Mouse (Mus musculus): Measurements from ENCODE around the gene Mdc1. TPM values are rescaled to one million over a fixed set of nuclear protein-coding genes. Genes with fewer than 3 reads are reported as not detected.
A peak's percentile ranks its signal among the peaks of the same experiment; 100 is the strongest.

Mdc1 gene
- polyA plus RNA-seq, 1 experiment from 2014 or later = 9.0 TPM

DNA sequence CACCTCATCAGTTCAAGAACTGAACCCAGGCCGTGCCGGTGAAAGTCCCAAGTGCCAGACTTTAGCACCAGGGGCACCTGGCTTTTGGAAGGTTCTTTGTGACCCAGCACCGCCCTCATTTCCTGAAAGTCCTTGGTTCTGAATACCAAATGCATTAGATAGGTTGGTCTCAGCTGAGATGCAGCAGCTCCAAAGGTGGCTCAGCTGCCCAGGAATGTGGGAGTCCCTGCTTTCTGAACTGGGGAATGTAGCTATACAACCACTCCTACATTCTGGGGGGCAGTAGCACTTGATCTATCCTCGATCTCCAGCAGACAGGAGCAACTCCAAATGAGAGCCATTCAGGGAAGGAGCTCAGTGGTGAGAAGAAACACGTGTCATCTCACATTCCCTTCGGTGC, 28.6 kb upstream of the Mdc1 start:
- Histone ChIP-seq H3K9me3 (no peaks in the 10 kb centered on the region), H3K36me3 (replicated peaks) (no peaks in the 10 kb centered on the region), H3K27ac (no peak overlapping the region), H3K4me3 (no peak overlapping the region), H3K27me3 (replicated peaks) (no peaks in the 10 kb centered on the region), H3K4me2 (no peak overlapping the region), H3K4me1 (no peaks in the 10 kb centered on the region), H3K9ac (no peak overlapping the region)
- ATAC-seq (replicated peaks) = no peak
- 72% methylated on average over 6 of the region's 6 CpGs for WGBS

DNA sequence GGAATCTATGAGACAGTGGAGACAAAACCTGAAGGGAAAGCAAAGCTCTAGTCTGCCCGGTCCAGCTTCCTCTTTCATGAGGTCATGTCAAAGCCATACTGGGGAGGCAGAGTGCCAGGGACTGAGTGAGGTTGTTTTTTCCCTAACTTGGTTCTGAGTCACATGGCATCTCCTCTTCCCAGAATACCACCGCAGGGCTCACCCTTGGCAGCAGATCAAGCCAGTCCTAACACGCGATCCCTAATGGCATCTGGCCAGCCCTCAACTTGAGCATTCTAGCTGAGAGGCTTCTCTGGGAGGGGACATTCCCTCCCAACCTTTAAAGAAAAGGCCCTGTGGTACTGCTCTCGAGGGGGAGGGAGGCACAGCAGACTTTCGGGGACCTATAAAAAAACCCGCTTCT, 28.1 kb upstream of the Mdc1 start:
- H3K36me3 ChIP-seq (replicated peaks) = no peaks in the 10 kb centered on the region
- ATAC-seq (replicated peaks) = peak; percentile 60; the same call in 1 of the 2 replicates
- H3K4me1 ChIP-seq = no peaks in the 10 kb centered on the region
- 54% methylated on average over 7 of the region's 7 CpGs for WGBS
- H3K9me3 ChIP-seq = no peaks in the 10 kb centered on the region
- H3K9ac ChIP-seq = no peak overlapping the region
- H3K27me3 ChIP-seq (replicated peaks) = no peaks in the 10 kb centered on the region
- no peak overlapping the region for H3K27ac ChIP-seq
- no peak overlapping the region for H3K4me3 ChIP-seq
- H3K4me2 ChIP-seq = no peak overlapping the region

- no peak for ATAC-seq (replicated peaks)
- Histone ChIP-seq H3K9ac (no peak overlapping the region), H3K9me3 (no peaks in the 10 kb centered on the region)
Observed at GRCm38 (mm10) chr17:35813653-35814052, 27.7 kb upstream of the Mdc1 start.

DNA sequence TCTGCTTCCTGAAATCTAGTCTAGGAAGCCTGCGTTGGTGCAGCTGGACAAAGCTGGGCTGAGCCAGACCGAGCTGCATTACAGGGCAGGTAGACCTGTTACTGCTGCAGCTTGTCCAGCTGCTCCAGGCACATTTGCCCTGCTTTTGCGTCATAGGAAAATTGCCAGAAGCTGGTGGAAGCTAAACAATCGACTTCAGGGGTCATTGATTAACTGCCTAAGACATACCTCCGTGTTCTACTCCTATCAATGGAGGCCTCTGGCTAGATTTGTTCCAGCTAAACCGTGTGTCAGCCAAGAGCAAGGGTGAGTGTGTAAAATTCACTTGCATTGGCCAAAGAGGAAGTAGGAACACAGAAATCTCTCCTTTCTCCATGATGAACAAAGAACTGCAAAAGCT, 26.6 kb upstream of the Mdc1 start:
- no peak overlapping the region for H3K4me2 ChIP-seq
- 66% methylated on average over 6 of the region's 6 CpGs for WGBS
- no peak overlapping the region for H3K27ac ChIP-seq
- ATAC-seq (replicated peaks) = no peak
- H3K4me3 ChIP-seq = no peak overlapping the region
- peaks cover 5% of the 10 kb centered on the region; the same call in 1 of the 2 replicates for H3K27me3 ChIP-seq (replicated peaks)
- H3K9me3 ChIP-seq = no peaks in the 10 kb centered on the region
- H3K36me3 ChIP-seq (replicated peaks) = no peaks in the 10 kb centered on the region
- no peaks in the 10 kb centered on the region for H3K4me1 ChIP-seq
- H3K9ac ChIP-seq = no peak overlapping the region

More at GRCm38 (mm10) chr17:35813653-35814052, 27.7 kb upstream of the Mdc1 start:
- no peak overlapping the region for H3K27ac ChIP-seq
- H3K27me3 ChIP-seq (replicated peaks) = no peaks in the 10 kb centered on the region
- no peak overlapping the region for H3K4me2 ChIP-seq
- H3K4me3 ChIP-seq = no peak overlapping the region
- WGBS = 78% methylated on average over 7 of the region's 7 CpGs
- H3K36me3 ChIP-seq (replicated peaks) = no peaks in the 10 kb centered on the region
- H3K4me1 ChIP-seq = no peaks in the 10 kb centered on the region

- no peak for ATAC-seq (replicated peaks)
- Histone ChIP-seq H3K27me3 (replicated peaks) (peaks cover 9% of the 10 kb centered on the region; the same call in 1 of the 2 replicates), H3K27ac (no peak overlapping the region), H3K9ac (no peak overlapping the region), H3K4me1 (peaks cover 1% of the 10 kb centered on the region; the same call in 1 of the 2 replicates), H3K36me3 (replicated peaks) (no peaks in the 10 kb centered on the region), H3K4me2 (no peak overlapping the region), H3K4me3 (no peak overlapping the region), H3K9me3 (no peaks in the 10 kb centered on the region)
- WGBS = 64% methylated on average over 7 of the region's 7 CpGs
Observed at GRCm38 (mm10) chr17:35815836-35816235, 25.5 kb upstream of the Mdc1 start.

DNA sequence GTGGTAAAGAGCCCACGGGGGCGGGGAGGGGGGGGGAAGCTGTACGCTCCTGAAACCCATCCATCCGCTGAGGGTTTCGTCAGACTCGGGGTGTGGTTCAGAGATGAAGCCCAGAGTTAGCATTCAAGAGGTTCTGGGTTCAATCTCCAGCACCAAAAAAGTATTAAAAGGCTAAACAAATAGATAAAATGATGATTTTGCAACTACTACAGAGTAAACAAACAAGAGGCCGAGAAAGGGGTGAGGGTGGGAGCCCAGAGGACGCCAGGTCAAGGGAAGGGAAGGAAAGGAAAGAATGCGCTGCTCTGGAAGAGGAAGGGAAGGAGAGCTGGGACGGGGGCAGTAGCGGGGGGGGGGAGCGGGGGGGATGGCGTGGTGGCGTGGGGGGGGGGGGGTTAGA, 24.6 kb upstream of the Mdc1 start:
- no peak overlapping the region for H3K27ac ChIP-seq
- no peaks in the 10 kb centered on the region for H3K9me3 ChIP-seq
- no peak overlapping the region for H3K9ac ChIP-seq
- no peak overlapping the region for H3K4me3 ChIP-seq
- ATAC-seq (replicated peaks) = no peak
- no peaks in the 10 kb centered on the region for H3K36me3 ChIP-seq (replicated peaks)
- peaks cover 9% of the 10 kb centered on the region; the same call in 1 of the 2 replicates for H3K27me3 ChIP-seq (replicated peaks)
- WGBS = 32% methylated on average over 13 of the region's 14 CpGs
- peaks cover 10% of the 10 kb centered on the region for H3K4me1 ChIP-seq
- no peak overlapping the region for H3K4me2 ChIP-seq

DNA sequence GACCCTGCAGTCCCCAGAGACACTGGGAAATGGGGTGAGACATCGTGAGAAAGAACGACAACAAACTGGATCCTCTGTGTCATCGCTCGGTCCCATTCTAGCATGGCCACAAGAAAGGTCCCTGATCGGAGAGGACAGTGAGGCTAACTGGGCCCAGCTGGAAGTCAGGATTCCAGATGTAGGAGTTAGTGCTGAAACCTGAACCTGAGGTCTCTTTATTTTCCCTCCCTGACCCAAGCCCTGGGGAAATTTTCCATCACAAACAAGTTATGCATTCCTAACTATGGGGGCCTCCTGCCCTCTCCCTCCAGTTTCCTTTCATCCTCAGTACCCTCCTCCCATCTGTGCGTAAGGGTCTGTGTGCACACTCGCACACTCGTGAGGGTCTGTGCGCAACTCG, 24.1 kb upstream of the Mdc1 start:
- no peaks in the 10 kb centered on the region for H3K36me3 ChIP-seq (replicated peaks)
- peaks cover 9% of the 10 kb centered on the region; the same call in 1 of the 2 replicates for H3K27me3 ChIP-seq (replicated peaks)
- H3K4me1 ChIP-seq = peaks cover 15% of the 10 kb centered on the region
- no peak overlapping the region for H3K4me3 ChIP-seq
- no peaks in the 10 kb centered on the region for H3K9me3 ChIP-seq
- WGBS = 60% methylated on average over 10 of the region's 10 CpGs
- ATAC-seq (replicated peaks) = no peak
- H3K4me2 ChIP-seq = no peak overlapping the region
- H3K9ac ChIP-seq = no peak overlapping the region
- H3K27ac ChIP-seq = no peak overlapping the region

DNA sequence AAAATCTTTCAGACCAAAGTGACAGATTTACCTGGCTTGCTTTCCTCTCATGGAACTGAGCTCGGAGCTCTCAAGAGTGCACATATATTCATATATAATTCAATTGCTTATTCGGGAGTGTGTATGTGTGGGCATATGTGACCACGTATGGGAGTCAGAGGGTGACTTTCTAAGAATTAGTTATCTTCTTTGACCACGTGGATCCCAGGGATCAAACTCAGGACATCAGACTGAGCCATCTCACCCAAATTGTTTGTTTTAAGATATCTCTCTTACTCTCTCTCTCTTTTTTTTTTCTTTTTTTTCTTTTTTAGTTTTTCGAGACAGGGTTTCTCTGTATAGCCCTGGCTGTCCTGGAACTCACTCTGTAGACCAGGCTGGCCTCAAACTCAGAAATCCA, 21.2 kb upstream of the Mdc1 start:
- Histone ChIP-seq H3K4me2 (no peak overlapping the region), H3K9ac (no peak overlapping the region), H3K27ac (no peak overlapping the region), H3K27me3 (replicated peaks) (peaks cover 9% of the 10 kb centered on the region; the same call in 1 of the 2 replicates), H3K4me1 (peaks cover 32% of the 10 kb centered on the region), H3K9me3 (no peaks in the 10 kb centered on the region), H3K36me3 (replicated peaks) (no peaks in the 10 kb centered on the region), H3K4me3 (no peak overlapping the region)
- no peak for ATAC-seq (replicated peaks)
- 80% methylated on average over 5 of the region's 5 CpGs for WGBS

GRCm38 (mm10) chr17:35821439-35822430, 19.6 kb upstream of the Mdc1 start, which contains the start of gene Ier3:
TSS of gene Ier3 (plus strand) at chr17:35821684.
- peaks cover 9% of the 10 kb centered on the region; the same call in 1 of the 2 replicates for H3K27me3 ChIP-seq (replicated peaks)
- peak within 1 kb of the TSS; percentile 67 for H3K4me3 ChIP-seq
- H3K4me2 ChIP-seq = peak within 1 kb of the TSS; percentile 84
- H3K27ac ChIP-seq = peak within 1 kb of the TSS; percentile 85; the same call in 1 of the 2 replicates
- H3K9me3 ChIP-seq = no peaks in the 10 kb centered on the region
- H3K9ac ChIP-seq = peak within 1 kb of the TSS; percentile 68
- H3K4me1 ChIP-seq = peaks cover 32% of the 10 kb centered on the region
- ATAC-seq (replicated peaks) = no peak
- WGBS = under 1% methylated on average over 62 of the region's 62 CpGs
- H3K36me3 ChIP-seq (replicated peaks) = peaks cover 2% of the 10 kb centered on the region; the same call in 1 of the 2 replicates

- Histone ChIP-seq H3K4me2 (peak overlapping the region; percentile 84), H3K9ac (peak overlapping the region; percentile 68), H3K9me3 (no peaks in the 10 kb centered on the region), H3K36me3 (replicated peaks) (peaks cover 6% of the 10 kb centered on the region; the same call in 1 of the 2 replicates), H3K27ac (peak overlapping the region; percentile 85), H3K27me3 (replicated peaks) (peaks cover 9% of the 10 kb centered on the region; the same call in 1 of the 2 replicates), H3K4me3 (peak overlapping the region; percentile 67), H3K4me1 (peaks cover 32% of the 10 kb centered on the region)
- ATAC-seq (replicated peaks) = no peak; the same call in 1 of the 2 replicates
- WGBS = 2% methylated on average over 11 of the region's 11 CpGs
Observed at GRCm38 (mm10) chr17:35822564-35822963, 18.8 kb upstream of the Mdc1 start.

GRCm38 (mm10) chr17:35822964-35823937, 18.1 kb upstream of the Mdc1 start, which contains the start of gene Flot1:
TSS of gene Flot1 (plus strand) at chr17:35823230.
- peaks cover 9% of the 10 kb centered on the region; the same call in 1 of the 2 replicates for H3K27me3 ChIP-seq (replicated peaks)
- peaks cover 6% of the 10 kb centered on the region; the same call in 1 of the 2 replicates for H3K36me3 ChIP-seq (replicated peaks)
- peak within 1 kb of the TSS; percentile 84 for H3K4me2 ChIP-seq
- H3K9ac ChIP-seq = peak within 1 kb of the TSS; percentile 68
- no peaks in the 10 kb centered on the region for H3K9me3 ChIP-seq
- peak; percentile 88 for ATAC-seq (replicated peaks)
- H3K4me1 ChIP-seq = peaks cover 32% of the 10 kb centered on the region
- WGBS = under 1% methylated on average over 44 of the region's 47 CpGs
- peak within 1 kb of the TSS; percentile 67 for H3K4me3 ChIP-seq
- peak within 1 kb of the TSS; percentile 85 for H3K27ac ChIP-seq

All from midbrain, embryonic 15.5 days (tissue).